Mouse (Mus musculus) liver, embryonic 14.5 days (tissue): ENCODE measurements at regions not wholly inside any gene's neighbourhood (a gene's known extent, or its start where the extent isn't known, plus 50 kb on each side); places are given as distances from the start of the nearest gene placed in this dataset.

ENCODE experiments used
- CTCF ChIP-seq: IDR thresholded peaks from 2 replicates; pipeline ENCODE4 v1.5.1; 2016; ENCODE audit warnings: antibody characterized with exemption, low read depth, control low read depth
- EP300 ChIP-seq: IDR thresholded peaks from 2 replicates; pipeline ENCODE4 v1.6.1; 2016; ENCODE audit warnings: antibody characterized with exemption, low read depth

DNA sequence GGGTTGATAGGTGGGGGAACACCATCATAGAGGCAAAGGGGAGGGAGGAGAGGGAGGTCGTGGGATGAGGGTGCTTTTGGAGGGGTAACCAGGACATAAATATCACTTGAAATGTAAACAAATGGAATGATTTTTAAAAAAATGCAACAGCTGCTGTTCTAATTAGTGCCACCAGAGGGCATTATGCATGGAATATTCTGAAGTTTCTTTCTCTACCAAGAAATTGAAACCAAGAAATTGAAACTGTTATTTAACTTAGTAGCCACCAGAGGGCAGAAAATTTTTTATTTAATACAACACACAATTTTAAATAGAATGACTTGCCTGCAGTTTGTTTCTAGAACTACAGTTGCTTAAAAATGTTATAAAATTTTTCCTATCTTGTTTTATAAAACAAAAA lies 77.9 kb upstream of the Peg12 start:
- TF ChIP-seq CTCF (0 out of 2 replicates have a peak, but pooled peaks have one; percentile 8), EP300 (no peak)
